Mouse (Mus musculus) adipocyte (in vitro differentiated cells): ENCODE data around the gene Glrx2.
"Not testable (repeated sequence)": the region's sequence is repeated elsewhere in the genome, so short reads cannot be mapped to it uniquely, and the experiment has no call there.

ENCODE experiments used
- DNase-seq: peaks from one replicate; pipeline ENCODE4 v3.0.0-alpha.2; 2016; ENCODE audit warnings: low spot score

Gene Glrx2

DNA sequence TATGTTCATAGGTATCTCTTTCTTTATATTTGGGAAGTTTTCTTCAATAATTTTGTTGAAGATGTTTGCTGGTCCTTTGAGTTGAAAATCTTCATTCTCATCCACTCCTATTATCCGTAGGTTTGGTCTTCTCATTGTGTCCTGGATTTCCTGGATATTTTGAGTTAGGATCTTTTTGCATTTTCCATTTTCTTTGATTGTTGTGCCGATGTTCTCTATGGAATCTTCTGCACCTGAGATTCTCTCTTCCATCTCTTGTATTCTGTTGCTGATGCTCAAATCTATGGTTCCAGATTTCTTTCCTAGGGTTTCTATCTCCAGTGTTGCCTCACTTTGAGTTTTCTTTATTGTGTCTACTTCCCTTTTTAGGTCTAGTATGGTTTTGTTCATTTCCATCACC lies at the start of gene Glrx2:
Glrx2 (plus strand) TSS at position 301 of the 400 bp plus-strand sequence.
- not testable (repeated sequence) for DNase-seq

DNA sequence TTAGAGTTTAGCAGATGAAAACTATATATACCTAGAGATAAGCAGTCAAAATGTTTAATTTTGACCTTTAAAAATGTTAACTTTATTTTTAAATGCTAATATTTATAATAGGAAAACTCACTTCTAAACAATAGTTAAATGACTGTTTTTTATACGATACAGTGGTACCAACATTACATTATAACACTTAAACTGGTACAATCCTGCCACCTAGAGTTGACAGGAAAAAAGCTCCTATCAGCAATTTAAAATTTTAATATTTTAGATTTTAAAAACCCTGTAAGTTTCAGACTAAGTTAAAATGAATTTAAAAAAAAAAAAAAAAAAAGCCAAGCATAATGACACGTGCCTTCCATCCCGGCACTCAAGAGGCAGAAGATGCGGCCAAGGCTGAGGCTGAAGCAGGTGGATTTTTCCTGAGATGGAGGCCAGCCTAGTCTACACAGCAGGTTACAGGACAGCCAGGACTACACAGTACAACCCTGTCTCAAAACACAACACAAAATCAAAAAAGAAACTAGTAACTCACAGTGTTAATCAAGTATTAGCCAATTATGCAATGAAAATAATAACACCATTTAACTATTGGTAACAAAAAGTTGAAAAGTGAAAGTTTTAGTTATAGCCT lies 40.3 kb upstream of the Glrx2 start:
- peak; percentile 37 for DNase-seq

DNA sequence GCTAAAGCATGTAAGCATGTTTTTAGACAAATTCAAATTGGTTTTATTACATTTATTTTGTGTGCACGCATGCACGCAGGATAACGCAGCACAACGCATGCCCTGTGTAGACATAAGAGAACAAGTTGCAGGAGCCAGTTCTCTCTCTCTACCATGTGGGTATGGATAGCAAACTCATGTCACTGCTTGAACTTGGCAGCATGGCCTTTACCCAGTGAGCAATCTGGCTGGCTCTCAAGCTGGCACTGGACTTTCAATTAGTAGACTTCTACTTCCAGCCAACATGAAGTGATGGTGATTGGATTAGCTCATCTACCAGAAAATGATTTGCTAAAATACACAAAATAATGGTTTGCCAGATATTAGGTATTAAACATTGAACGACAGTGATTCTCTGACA lies 35.0 kb upstream of the Glrx2 start:
- peak; percentile 79 for DNase-seq

DNA sequence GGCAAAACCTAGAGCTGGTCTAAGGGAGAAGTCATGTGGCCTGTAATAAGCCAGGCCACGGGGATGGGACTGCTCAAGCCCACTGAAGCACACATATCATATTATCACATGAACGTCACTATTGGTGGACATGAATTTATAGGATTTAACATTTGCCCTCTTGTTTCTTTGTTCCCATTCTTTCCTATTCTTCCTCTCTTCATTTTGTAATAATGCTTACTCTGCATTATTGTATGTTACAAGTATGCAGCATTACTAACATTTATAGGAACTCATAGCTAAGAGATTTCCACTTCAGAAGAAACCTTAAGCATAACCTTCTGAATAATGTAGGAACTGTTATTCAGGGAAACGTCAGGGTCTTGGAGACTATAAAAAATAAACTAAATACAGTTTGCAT lies 31.3 kb upstream of the Glrx2 start:
- DNase-seq = no peak

DNA sequence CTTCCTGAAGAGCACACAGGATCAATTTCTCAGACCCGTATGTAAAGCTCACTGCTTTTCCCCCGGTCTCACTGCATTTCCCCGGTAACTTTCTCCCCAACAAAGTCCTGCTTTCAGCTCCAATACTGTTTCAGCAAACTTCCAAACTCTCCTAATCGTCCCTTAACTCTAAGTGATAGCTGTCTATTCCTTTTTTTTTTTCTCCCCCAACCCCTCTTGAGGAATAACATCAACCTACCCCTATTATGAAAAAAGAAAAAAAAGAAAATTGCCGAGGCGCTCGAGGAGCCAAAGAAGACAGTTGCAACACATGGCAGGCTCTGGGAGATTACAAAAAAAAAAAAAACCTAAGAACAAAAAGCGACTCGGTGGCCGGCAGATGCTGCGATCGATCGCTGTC lies 14.4 kb upstream of the Glrx2 start:
- DNase-seq = no peak

DNA sequence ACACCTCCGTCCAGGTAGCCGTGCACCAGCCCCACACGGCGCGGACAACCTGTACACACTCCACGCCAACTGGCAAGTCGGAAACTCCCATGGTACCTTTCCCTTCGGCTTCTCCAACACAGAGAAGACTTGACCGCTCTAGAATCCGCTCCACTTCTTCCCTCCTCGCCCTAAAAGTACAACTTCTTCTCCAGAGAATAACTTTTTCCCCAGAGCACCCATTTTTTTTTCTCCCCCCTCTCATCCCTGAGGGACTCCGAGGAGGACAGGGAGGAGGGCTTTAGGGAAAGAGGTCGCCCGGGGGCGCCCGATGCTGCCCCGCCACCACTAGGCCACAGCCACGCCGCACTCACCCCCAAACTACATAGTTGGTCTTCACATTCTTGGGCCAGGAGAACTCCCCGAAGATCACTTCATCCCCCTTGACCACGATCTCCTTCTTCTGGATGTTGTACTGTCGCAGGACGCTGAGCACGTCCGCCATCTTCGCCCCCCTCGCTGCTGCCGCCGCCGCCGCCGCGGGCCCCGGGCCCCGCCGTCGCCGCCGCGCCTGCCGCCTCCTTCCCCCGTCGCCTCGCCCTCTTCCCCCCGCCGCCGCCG lies 13.9 kb upstream of the Glrx2 start:
- DNase-seq = peak; percentile 53

DNA sequence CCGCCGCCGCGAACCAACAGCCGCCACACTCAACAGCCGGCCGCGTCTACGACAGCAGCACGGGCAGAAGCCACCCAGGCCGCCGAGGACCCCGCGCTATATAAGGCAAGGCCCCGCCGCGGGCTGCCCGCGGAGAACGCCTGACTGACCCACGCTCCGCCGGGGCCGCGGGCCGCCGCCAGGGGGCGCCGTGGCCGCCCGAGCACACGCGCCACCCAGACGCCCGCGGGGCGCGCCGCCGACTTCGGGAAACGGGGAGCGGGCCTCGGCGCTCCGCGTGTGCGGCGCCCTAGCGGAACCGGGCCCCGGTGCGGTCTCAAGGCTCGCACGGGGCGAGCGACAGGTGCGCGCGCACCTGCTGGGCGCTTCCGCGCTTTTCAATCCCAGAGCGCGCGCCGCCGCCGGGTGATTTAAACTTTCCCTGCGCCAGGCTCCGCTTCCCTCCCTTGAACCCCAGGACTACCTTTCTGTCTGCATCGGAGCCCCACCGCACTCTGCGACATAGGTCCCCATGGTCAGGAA lies 13.3 kb upstream of the Glrx2 start, which contains the start of gene Cdc73:
Cdc73 (minus strand) TSS at position 153 of the 522 bp plus-strand sequence.
- DNase-seq = peak; percentile 85

DNA sequence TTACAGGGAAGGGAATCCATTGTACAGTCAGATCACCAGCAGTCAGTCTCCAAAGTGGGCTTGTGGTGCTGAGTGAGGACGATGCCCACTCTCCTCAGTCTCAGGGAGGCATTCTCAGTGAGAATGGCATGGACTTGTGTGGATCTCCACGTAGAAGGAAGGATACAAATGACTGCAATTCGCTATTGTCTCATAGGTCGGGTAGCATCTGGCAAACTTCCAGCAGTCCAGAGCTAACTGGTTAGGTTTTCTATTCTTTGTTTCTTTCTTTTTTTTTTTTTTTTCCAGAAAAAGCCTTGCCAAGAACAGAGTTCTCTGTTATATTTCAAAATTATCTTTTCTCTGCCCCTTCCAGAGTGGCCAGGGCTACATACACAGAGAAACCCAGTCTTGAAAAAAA lies 9.1 kb upstream of the Glrx2 start:
- DNase-seq = peak; percentile 67

DNA sequence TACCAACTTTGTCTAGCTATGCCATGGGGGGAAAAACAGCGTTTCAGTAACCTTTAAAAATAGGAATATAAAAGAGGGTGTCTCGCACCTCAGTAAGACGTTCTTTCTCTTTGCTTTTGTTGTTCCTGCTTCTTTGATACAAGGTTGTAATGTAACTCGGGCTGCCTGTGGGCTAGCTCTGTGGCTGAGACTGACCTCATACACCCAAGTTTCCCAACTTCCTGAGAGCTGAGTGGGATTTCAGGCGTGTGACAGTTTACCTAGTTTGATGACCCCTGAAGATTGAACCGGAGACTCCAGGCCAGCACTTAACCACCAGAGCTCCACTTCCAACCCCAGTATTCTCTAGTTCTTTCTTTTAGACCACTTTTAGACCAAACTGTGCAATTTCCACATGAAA lies 7.8 kb upstream of the Glrx2 start:
- no peak for DNase-seq

DNA sequence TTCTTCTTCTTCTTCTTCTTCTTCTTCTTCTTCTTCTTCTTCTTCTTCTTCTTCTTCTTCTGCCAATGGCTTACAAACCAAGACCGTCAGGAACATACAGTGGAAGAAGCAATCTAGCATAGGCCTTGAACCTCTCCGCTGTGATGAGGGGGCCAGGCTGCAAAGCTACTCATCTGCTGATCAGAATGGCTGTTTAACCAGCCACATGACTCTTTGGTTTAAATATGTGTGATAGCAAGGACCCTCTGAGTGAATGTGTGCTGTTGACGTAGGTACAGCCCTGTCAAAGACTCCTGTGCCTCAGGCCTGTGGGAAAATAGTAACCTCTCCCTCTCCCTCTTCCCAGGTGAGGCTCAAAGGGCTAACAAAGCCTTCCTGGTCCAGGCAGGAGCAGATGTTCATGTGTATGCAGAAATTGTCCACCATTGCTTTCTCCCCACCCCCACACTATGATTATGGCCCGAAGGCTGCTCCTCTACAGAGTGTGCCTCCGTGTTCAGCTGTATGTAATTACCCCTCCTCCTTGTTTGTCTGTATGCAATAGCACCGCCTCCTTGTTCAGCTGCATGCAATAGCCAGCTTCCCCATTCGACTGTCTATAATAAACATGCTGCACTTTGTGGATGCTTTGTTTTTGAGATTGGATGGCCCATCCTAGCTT lies 6.0 kb upstream of the Glrx2 start:
- no peak for DNase-seq

DNA sequence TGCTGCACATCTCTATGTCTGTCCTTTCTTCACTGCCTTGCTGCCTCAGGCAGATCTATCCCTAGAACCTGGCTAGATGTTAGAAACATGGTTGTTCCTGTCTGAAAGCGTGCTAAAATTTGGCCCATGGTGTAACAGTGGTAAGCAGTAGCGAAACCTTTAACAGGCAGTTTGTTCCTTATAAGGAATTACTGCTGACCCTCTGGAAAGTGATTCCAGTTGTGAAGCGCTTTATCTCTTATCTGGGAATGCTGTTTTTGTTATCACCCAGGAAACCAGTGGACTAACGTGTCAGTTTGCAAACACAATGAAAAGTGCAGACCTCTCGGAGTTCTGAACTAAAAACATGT lies 5.5 kb upstream of the Glrx2 start:
- no peak for DNase-seq

DNA sequence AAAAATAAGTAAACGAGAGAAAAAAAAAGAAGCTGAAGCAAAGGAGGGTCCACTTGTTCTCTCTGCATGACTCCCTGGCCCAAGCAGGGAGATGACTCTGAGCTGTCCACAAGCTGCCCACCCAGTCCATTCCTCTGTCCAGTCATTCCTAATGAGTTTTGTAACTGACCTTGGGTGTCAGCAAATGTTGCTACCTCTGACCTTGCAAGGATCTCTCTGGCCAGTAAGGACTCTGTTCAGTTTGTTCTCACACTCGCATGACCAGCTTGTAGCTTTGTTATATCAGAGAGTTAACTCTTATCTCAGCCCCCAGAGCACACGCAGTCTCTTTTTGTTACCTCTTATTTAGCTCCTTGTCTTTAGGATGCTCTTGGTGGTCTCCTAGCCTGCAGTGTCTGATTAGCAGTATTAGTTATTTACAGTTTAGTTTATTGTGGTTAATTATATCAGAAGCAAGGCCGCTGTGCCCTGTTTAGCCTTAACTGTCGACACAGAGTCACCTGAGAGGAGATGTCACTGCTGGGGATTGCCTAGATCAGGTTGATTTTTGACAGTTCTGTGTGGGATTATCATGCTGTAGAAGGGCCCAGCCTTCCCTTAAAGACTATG lies 8.4 kb downstream of the Glrx2 start:
- DNase-seq = no peak

DNA sequence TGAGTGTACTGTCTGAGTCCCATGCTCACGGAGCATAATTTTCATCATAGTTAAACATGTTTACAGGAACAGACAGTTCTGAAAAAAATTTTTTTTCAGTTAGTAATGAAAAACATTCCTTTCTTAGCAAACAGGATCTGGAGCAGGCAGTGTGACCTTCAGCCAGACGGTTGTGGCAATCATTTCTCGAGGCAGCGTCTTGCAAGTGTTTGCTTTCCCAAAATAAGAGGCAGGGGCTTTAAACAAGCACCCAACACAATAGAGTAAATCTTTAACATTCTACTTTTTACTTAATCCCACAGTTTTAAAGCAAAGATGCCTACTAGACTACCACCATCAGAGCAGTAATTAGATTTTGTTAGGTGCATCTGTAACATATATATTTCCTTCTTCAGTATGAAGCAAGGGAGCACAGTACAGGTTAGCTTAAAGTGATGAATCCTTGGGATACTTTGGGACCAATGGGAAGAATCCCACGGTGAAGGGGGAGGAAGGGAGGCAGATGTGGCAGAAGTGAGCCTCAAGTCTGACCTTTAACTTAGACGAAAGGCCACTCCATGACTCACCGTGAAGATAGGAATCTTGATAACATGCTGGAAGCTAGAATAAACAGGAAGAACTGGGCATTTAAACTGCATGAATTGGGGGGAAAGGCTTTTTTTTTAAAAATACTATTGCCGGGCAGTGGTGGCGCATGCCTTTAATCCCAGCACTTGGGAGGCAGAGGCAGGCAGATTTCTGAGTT lies 11.7 kb downstream of the Glrx2 start:
- DNase-seq = peak; percentile 43

DNA sequence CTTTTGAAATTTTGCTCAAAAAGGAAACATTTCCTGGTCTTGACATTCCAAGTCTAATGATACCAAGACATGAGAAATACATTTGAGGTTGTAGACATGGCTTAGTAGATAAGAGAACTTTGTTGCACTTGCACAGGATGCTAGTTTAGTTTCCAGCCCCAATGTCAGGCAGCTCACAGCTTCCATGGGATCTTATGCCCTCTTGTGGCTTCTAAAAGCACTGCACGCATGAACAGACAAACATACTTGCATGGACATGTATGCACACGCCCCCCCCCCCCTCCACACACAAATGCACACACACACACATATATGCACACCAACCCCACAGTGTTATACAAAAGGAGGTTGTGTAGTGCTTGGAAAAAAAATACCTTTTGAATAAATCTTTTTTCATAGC lies 14.8 kb downstream of the Glrx2 start:
- DNase-seq = peak; percentile 28

DNA sequence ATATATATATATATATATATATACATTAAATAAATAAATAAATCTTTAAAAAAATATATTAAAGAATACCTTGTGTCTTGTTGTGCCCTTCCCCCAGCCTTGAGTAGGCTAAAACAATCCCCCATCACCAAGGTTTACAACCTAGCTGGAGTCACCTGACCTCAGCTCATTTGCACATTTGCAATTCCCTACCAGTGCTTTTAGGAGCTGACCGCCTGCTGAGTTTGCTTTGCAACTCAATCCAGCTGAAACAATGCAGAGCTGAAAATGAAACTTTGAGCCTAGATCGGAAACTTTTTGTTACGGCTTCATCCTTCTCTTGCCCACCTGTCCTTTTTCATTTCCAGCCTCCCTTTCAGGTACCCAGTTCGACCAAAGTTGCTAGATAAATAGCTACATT lies 15.6 kb downstream of the Glrx2 start:
- DNase-seq = no peak

DNA sequence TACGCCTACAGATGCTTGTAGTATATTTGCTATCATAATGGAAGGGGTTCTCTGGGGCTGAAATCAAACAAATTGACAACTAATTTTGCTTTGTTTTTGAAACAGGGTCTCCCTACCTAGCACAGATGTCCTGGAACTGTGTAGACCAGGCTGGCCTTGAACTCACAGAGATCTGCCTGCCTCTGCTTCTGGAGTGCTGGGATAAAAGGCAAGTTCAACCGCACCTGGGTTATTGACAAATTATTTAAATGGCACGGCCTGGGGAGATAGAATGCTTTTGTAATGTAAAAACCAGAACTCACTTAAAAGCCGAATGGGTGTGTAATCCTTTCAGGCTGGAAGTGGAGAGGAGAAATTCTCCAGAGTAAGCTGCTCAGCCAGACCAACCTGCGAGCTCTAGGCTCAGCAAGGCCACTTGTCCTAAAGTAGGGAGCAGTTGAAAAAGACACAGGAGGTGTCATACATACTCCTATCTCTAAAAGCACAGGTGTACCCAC lies 17.8 kb downstream of the Glrx2 start:
- no peak for DNase-seq

DNA sequence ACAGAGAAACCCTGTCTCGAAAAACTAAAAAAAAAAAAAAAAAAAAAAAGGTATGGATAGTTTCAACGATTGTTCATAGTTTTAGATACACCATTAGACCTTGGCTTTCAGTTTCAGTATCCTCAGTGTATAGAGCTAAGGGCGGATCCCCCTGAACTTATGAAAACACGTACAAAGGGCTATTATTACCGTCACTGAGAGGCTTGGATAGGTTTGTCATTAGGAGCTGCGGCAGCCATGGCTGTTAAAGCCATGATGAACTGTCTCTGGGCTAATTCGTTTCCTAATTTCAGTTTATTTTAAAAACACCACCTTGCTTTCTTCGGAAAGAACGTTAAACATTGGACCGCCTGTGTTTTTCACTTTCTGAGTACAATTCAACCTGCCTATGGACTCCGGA lies 22.7 kb downstream of the Glrx2 start:
- no peak for DNase-seq

DNA sequence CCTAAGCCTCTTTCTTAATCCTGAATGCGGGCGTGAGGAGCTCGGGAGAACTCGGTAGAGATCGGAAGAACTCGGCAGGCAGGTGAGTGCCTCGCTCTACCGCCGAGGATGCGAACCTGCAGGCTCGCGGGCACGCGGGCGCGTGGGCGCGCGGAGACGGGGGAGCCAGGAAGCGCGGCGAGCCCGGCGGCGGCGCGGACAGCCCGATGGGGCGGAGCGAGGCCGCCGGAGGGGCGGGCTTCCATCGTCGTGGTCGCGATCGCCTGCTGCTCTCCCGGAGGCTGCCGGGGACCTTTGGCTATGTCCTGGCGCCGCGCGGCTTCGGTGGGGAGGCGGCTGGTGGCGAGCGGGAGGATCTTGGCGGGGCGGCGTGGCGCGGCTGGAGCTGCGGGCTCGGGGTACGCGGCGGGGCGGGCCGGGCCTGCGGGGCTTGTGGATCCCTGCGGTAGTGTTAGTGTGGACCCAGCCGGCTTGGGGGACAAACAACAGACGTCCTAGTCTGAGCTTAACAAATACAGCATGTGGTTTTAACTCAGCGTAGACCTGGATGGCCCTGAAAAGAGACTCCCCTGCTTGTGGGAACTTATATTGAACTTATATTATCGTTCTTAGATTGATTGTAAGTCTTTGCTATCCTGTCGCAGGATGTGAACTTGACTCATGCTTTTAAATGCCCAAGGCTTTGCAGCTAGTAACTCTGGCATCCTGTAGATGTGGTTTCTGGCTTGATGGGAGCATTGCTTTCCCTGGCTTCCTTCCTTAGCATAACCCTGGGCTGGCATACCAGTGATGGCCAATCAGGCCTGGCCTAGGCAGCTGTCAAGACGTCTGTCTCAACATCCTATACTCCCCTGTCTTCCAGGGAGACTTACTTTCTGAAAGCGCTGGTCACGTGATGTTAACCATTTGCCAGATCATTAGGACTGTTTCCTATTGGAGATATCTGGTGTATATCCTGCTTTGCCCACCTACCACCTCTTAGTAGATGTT lies 23.5 kb downstream of the Glrx2 start:
- DNase-seq = peak; percentile 68

DNA sequence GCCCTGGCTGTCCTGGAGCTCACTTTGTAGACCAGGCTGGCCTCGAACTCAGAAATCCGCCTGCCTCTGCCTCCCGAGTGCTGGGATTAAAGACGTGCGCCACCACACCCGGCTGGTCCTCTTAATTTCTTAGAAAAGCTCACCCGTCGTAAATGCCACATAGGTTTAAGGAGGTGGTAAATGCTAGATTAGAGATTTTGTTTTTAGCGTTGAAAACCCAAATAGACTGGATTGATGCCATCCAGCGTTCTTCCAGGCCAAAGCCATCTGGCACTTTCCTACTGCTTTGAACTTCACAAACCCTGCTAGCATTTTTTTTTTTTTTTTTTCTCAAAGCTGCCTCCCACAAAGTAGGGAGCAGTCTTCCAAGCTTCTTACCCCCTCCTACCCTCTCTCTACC lies 24.4 kb downstream of the Glrx2 start:
- DNase-seq = peak; percentile 21

DNA sequence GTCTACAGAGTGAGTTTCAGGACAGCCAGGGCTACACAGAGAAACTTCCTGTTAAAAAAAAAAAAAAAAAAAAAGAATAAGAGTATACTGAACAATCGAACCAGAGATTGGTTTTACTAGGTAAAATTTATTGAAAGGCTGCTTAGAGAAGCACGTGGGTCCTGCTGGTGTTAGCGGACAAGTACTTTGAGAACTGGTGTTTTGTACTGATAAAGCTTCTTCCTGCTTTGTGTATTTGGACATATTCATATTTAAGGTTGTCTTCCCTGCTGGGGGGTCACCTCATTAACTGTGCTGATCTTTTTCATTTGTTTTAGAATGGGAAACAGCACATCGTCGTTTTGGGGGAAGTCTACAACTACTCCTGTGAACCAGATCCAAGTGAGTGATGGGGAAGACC lies 25.2 kb downstream of the Glrx2 start:
- DNase-seq = no peak

DNA sequence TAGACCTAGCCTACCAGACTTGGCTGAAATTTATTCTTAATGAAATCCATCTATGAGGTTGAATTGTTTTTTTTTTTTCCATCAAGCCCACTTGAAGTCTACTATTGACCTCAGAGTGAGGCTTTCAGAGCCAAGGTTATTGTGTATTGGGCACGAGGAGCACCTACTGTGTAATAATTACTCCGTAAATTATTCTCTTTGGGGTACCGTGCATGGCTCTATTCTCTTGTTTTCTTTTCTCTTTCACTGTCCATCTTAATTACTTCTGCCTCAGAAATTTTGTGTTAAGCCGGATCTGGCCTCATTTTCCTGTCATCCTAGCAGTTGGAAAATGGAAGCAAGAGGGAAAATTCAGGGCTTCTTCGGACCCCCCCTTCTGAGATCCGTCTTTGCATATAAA lies 26.0 kb downstream of the Glrx2 start:
- DNase-seq = no peak
